Mouse (Mus musculus) neural tube, embryonic 14.5 days (tissue): ENCODE results near the gene Tnrc6b. TPM values are rescaled to one million over a fixed set of nuclear protein-coding genes. Genes with fewer than 3 reads are reported as not detected.

Source experiments
- ATAC-seq: fragments of 200-750 bp; cut with Nextera tagmentation; 2 replicates; pipeline ENCODE4 v1.8.0; 2017; ENCODE audit warnings: low read depth, mild to moderate bottlenecking, moderate TSS enrichment, moderate library complexity
- H3K27ac ChIP-seq: fragments of 300-500 bp; sonication (generic); 2 replicates; pipeline ENCODE4 v1.5.1; 2014; ENCODE audit warnings: low read depth, mild to moderate bottlenecking, control low read depth, low read length, moderate library complexity, mixed read lengths
- H3K27me3 ChIP-seq: fragments of 300-500 bp; sonication (generic); 2 replicates; pipeline ENCODE4 v1.6.1; 2014; ENCODE audit warnings: low read length; ENCODE audit not compliant: control insufficient read depth, insufficient read depth
- H3K36me3 ChIP-seq: fragments of 300-500 bp; sonication (generic); 2 replicates; pipeline ENCODE4 v1.6.1; 2014; ENCODE audit warnings: low read length, mixed read lengths; ENCODE audit not compliant: control insufficient read depth, insufficient read depth
- H3K4me1 ChIP-seq: fragments of 300-500 bp; sonication (generic); 2 replicates; pipeline ENCODE4 v1.6.1; 2014; ENCODE audit warnings: low read length; ENCODE audit not compliant: control insufficient read depth, insufficient read depth
- H3K4me2 ChIP-seq: fragments of 300-500 bp; sonication (generic); 2 replicates; pipeline ENCODE4 v1.6.1; 2014; ENCODE audit warnings: mild to moderate bottlenecking, low read depth, low read length, control low read depth
- H3K4me3 ChIP-seq: fragments of 300-500 bp; sonication (generic); 2 replicates; pipeline ENCODE4 v1.5.1; 2014; ENCODE audit warnings: low read depth, low read length, control low read depth, mixed read lengths
- H3K9ac ChIP-seq: fragments of 300-500 bp; sonication (generic); replicated peaks from 2 replicates; pipeline ENCODE4 v1.6.1; 2014; ENCODE audit warnings: low read depth, mild to moderate bottlenecking, control low read depth, low read length, mixed read lengths
- H3K9me3 ChIP-seq: fragments of 300-500 bp; sonication (generic); 2 replicates; pipeline ENCODE4 v1.6.1; 2016; ENCODE audit warnings: low read length; ENCODE audit not compliant: control insufficient read depth
- WGBS: fragments of 180-500 bp; shearing (Covaris S2); extraction: QIAGEN DNeasy Blood & Tissue Kit; methylation state at CpG from one replicate; pipeline ENCODE4 v1.1.7; 2014; 5-methylcytosine and 5-hydroxymethylcytosine counted together
- polyA plus RNA-seq: library from polyadenylated mRNA; unstranded; fragments of >200 nt; fragmentation: Nextera tagmentation; extraction: Ambion mirVana; gene quantifications from 2 replicates; pipeline ENCODE4 v1.2.1, GENCODE M21; 2014

Gene Tnrc6b
- polyA plus RNA-seq, 1 experiment from 2014 or later, result 26.5 TPM

- Histone ChIP-seq H3K27ac (no peak overlapping the region), H3K9ac (no peak overlapping the region), H3K4me2 (no peak overlapping the region), H3K4me3 (no peak overlapping the region), H3K27me3 (no peaks in the 10 kb centered on the region), H3K4me1 (no peaks in the 10 kb centered on the region), H3K36me3 (peaks cover 36% of the 10 kb centered on the region), H3K9me3 (no peaks in the 10 kb centered on the region)
- no peak for ATAC-seq
- WGBS, result 95% methylated on average over 4 of the region's 4 CpGs
These were observed 199.8 kb downstream of the Tnrc6b start for GRCm38 (mm10) chr15:80910790-80911531.

DNA sequence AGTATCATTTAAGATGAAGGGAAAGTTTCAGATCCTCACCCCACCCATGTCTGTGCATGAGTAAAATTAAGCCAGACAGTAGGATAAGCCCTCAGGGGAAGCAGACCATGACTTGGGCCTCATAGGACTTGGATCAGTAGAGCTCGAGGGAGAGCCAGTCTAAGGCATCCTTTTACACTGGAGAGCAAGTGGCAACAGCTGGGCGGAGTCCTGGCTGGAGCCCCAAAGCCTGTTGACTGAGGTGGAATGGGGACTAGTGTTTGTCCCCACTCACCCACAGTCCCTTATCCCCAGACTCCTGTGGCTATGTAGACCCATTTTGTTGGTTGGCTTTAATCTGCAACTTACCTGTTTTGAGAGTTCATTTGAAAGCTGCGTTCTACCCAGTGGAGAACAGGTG is 201.1 kb downstream of the Tnrc6b start:
- ATAC-seq, result no peak
- no peaks in the 10 kb centered on the region for H3K4me1 ChIP-seq
- peaks cover 39% of the 10 kb centered on the region for H3K36me3 ChIP-seq
- no peak overlapping the region for H3K9ac ChIP-seq
- no peak overlapping the region for H3K4me3 ChIP-seq
- no peak overlapping the region for H3K4me2 ChIP-seq
- H3K27ac ChIP-seq, result no peak overlapping the region
- no peaks in the 10 kb centered on the region for H3K9me3 ChIP-seq
- no peaks in the 10 kb centered on the region for H3K27me3 ChIP-seq
- 96% methylated on average over 3 of the region's 3 CpGs for WGBS

- Histone ChIP-seq H3K4me2 (no peak overlapping the region), H3K9me3 (no peaks in the 10 kb centered on the region), H3K4me3 (no peak overlapping the region), H3K9ac (no peak overlapping the region), H3K36me3 (peaks cover 50% of the 10 kb centered on the region), H3K27me3 (no peaks in the 10 kb centered on the region), H3K4me1 (no peaks in the 10 kb centered on the region), H3K27ac (no peak overlapping the region)
- ATAC-seq, result no peak
- 94% methylated on average over 1 of the region's 1 CpGs for WGBS
These were observed 202.7 kb downstream of the Tnrc6b start for GRCm38 (mm10) chr15:80913803-80914202.

DNA sequence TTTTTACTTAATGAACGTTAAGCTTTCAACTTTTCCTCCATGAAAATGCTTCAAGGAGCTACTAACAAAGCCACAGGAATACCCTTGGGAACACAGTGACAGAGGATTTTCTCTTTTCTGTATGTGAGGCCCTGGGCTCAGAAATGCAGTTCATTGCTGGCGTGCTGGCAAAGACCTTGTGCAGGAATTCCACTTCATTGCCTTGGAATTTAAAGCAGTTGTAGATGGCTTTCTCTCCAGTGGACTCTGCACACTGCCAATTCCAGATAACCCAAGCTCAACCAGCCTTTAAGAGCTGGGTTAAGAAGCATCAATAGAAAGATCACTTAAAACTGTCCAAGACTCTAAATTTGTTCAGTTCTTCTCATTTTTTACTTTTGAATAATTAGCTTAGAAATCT is 204.7 kb downstream of the Tnrc6b start:
- Histone ChIP-seq H3K4me3 (no peak overlapping the region), H3K4me1 (no peaks in the 10 kb centered on the region), H3K4me2 (no peak overlapping the region), H3K27ac (no peak overlapping the region), H3K36me3 (peaks cover 64% of the 10 kb centered on the region), H3K9me3 (no peaks in the 10 kb centered on the region), H3K9ac (no peak overlapping the region), H3K27me3 (no peaks in the 10 kb centered on the region)
- 85% methylated on average over 2 of the region's 2 CpGs for WGBS
- ATAC-seq, result no peak

GRCm38 (mm10) chr15:80916621-80917020 is 205.5 kb downstream of the Tnrc6b start:
- no peak overlapping the region for H3K27ac ChIP-seq
- 94% methylated on average over 7 of the region's 7 CpGs for WGBS
- no peak for ATAC-seq
- H3K9ac ChIP-seq, result no peak overlapping the region
- peaks cover 58% of the 10 kb centered on the region for H3K36me3 ChIP-seq
- H3K27me3 ChIP-seq, result no peaks in the 10 kb centered on the region
- no peaks in the 10 kb centered on the region for H3K4me1 ChIP-seq
- H3K4me3 ChIP-seq, result no peak overlapping the region
- H3K9me3 ChIP-seq, result no peaks in the 10 kb centered on the region
- no peak overlapping the region for H3K4me2 ChIP-seq

- no peak overlapping the region for H3K4me3 ChIP-seq
- H3K27ac ChIP-seq, result no peak overlapping the region
- H3K9ac ChIP-seq, result no peak overlapping the region
- no peaks in the 10 kb centered on the region for H3K9me3 ChIP-seq
- no peaks in the 10 kb centered on the region for H3K4me1 ChIP-seq
- peaks cover 50% of the 10 kb centered on the region for H3K36me3 ChIP-seq
- H3K27me3 ChIP-seq, result no peaks in the 10 kb centered on the region
- WGBS, result 98% methylated on average over 3 of the region's 3 CpGs
- no peak for ATAC-seq
- H3K4me2 ChIP-seq, result no peak overlapping the region
These were observed 209.2 kb downstream of the Tnrc6b start for GRCm38 (mm10) chr15:80920346-80920745.

DNA sequence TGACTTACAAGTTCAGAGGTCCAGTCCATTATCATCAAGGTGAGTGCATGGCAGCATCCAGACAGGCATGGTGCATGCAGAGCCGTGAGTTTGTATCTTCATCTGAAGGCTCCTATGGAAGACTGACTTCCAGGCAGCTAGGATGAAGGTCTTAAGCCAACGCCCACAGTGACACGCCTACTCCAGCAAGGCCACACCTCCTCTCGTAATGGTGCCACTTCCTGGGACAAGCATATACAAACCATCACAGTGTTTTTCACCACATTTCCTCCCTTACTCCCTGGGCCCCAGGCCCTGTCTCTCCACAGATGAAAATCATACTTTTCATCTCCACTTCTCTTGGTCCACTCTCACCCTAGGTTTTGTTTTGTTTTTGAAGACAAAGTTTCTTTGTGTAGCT is 210.7 kb downstream of the Tnrc6b start:
- 78% methylated on average over 4 of the region's 4 CpGs for WGBS
- peaks cover 45% of the 10 kb centered on the region for H3K36me3 ChIP-seq

GRCm38 (mm10) chr15:80924211-80924610 is 213.1 kb downstream of the Tnrc6b start:
- no peak overlapping the region for H3K4me3 ChIP-seq
- no peak for ATAC-seq
- H3K27ac ChIP-seq, result no peak overlapping the region
- H3K9me3 ChIP-seq, result no peaks in the 10 kb centered on the region
- no peak overlapping the region for H3K4me2 ChIP-seq
- no peak overlapping the region for H3K9ac ChIP-seq
- peaks cover 42% of the 10 kb centered on the region for H3K36me3 ChIP-seq
- no peaks in the 10 kb centered on the region for H3K4me1 ChIP-seq
- 100% methylated on average over 2 of the region's 2 CpGs for WGBS
- no peaks in the 10 kb centered on the region for H3K27me3 ChIP-seq

More for the DNA sequence above, 210.7 kb downstream of the Tnrc6b start:
- Histone ChIP-seq H3K4me3 (no peak overlapping the region), H3K27ac (no peak overlapping the region), H3K9ac (no peak overlapping the region), H3K27me3 (no peaks in the 10 kb centered on the region), H3K9me3 (no peaks in the 10 kb centered on the region), H3K4me2 (no peak overlapping the region), H3K4me1 (no peaks in the 10 kb centered on the region)
- ATAC-seq, result no peak

DNA sequence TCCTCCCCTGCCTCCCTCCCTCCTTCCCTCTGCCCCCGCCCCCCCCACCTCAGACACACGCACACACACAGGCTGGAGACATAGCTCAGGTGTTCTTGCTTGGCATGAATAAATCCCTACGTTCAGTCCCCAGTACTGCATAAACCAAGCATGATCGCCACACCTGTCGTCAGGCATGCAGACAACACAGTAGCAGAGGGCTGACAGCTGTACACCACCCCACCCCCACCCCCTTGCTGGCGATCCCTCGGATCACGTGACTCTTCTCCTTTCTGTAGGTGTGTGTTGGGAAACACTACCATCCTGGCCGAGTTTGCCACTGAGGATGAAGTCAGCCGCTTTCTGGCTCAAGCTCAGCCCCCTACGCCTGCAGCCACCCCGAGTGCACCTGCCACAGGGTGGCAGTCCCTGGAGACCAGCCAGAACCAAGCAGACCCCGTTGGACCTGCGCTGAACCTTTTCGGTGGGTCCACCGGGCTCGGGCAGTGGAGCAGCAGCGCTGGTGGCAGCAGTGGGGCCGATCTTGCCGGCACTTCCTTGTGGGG is 217.8 kb downstream of the Tnrc6b start:
- Histone ChIP-seq H3K4me2 (no peak overlapping the region), H3K36me3 (peaks cover 45% of the 10 kb centered on the region), H3K27me3 (no peaks in the 10 kb centered on the region), H3K27ac (no peak overlapping the region), H3K4me1 (no peaks in the 10 kb centered on the region), H3K9me3 (no peaks in the 10 kb centered on the region), H3K4me3 (no peak overlapping the region), H3K9ac (no peak overlapping the region)
- no peak for ATAC-seq
- WGBS, result 81% methylated on average over 20 of the region's 20 CpGs
